Comparison of ENCODE assay signal across 1 mouse cellular context in genomic region chr3:16071906-16072305, GRCm38 (mm10).
TF ChIP-seq lines count a peak whose summit lies in the region.

No protein-coding gene starts in this region.

TF ChIP-seq in CH12.LX, 34 proteins besides CTCF, POLR2A, EP300 and RAD21 (continued from another document):
- peak; percentile 80 for TF ChIP-seq MAX (IDR thresholded peaks at IDR 0.05; ENCODE audit: low read length)
- 0 out of 2 replicates have a peak, but pooled peaks have one; percentile 45 for TF ChIP-seq MAFK (IDR thresholded peaks at IDR 0.05; ENCODE audit: insufficient replicate concordance, low read length)
- peak; percentile 76 for TF ChIP-seq SIN3A (IDR thresholded peaks at IDR 0.05; ENCODE audit: low read length)
- peak; percentile 66; the same call in 1 of the 2 replicates for TF ChIP-seq MYC (IDR thresholded peaks at IDR 0.05; ENCODE audit: low read depth, low read length)
- no peak; the same call in 1 of the 2 replicates for TF ChIP-seq RCOR1 (conservative IDR thresholded peaks at IDR 0.05; ENCODE audit: low read depth, low read length)
- TF ChIP-seq JUN (IDR thresholded peaks at IDR 0.05; ENCODE audit: insufficient read depth, low read depth, low read length) = no peak
- no peak for TF ChIP-seq TBP (conservative IDR thresholded peaks at IDR 0.05; ENCODE audit: low read depth, low read length)
- TF ChIP-seq E2F4 (IDR thresholded peaks at IDR 0.05; ENCODE audit: insufficient replicate concordance, low read depth, low read length) = no peak
- peak; percentile 85 for TF ChIP-seq TCF12 (IDR thresholded peaks at IDR 0.05; ENCODE audit: low read depth, low read length)
- peak; percentile 83 for TF ChIP-seq ETS1 (conservative IDR thresholded peaks at IDR 0.05; ENCODE audit: low read depth, low read length)
- TF ChIP-seq HCFC1 (IDR thresholded peaks at IDR 0.05; ENCODE audit: low read depth, low read length) = peak; percentile 41; the same call in 1 of the 2 replicates
- peak; percentile 75; the same call in 1 of the 2 replicates for TF ChIP-seq MXI1 (IDR thresholded peaks at IDR 0.05; ENCODE audit: low read depth, low read length)
- TF ChIP-seq ZMIZ1 (IDR thresholded peaks at IDR 0.05; ENCODE audit: low read depth, low read length) = no peak
- no peak for TF ChIP-seq USF2 (conservative IDR thresholded peaks at IDR 0.05; ENCODE audit: low read depth, low read length)
- peak; percentile 44; the same call in 1 of the 2 replicates for TF ChIP-seq BHLHE40 (IDR thresholded peaks at IDR 0.05; ENCODE audit: low read depth, low read length)
- no peak for TF ChIP-seq ZC3H11A (IDR thresholded peaks at IDR 0.05; ENCODE audit: low read depth, low read length)
- no peak; the same call in 1 of the 2 replicates for TF ChIP-seq CHD1 (IDR thresholded peaks at IDR 0.05; ENCODE audit: low read depth, low read length)
- peak; percentile 91 for TF ChIP-seq IRF4 (IDR thresholded peaks at IDR 0.05; ENCODE audit: low read depth, low read length)
- TF ChIP-seq CHD2 (IDR thresholded peaks at IDR 0.05; ENCODE audit: low read length) = peak; percentile 43; the same call in 1 of the 2 replicates
- no peak for TF ChIP-seq USF1 (IDR thresholded peaks at IDR 0.05; ENCODE audit: low read depth, low read length)
TF ChIP-seq in CH12.LX: peak in this region for 15.
